In the genomic region with DNA sequence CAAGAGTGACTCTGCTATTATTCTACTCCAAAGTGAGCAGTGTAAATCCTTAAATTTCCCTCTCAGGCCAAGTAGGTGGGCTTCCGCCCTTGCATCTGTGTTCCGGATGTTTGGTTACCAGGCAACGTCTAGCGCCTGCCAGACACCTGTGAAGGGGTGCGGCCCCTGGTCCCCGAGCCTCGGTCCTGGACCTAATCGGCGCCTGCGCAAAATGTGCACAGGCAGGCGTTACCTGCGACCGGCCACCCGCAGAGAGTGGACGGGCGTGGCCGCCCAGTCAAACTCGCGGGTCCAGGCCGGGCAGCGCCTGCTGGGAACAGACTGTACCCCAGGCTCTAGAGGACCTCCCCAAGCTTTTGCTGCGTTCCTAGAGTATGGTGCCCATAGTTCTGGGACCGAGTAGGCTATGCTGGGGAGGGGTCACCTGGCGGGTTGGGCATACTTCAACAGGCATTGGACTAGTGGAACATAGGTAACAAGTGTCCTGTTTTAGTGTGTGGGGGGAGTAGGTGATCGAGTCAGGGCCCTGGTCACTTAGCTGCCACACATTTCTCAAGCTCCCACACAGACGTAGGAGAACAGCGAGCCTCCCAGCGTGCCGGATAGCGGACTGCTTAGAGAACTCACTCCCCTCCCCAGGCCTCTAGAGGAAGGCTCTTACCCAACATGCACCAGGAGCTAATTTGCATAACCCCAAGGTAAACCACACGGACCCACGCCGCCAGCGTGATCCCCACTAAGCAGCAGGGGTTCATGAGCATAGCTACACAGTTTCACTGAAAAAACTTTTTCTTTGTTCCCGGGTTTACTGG, we compare ENCODE assay signal across 8 mouse cellular contexts.
DNase-seq lines count a peak whose midpoint lies in the region; ATAC-seq and TF ChIP-seq lines count a peak whose summit lies in the region.

No protein-coding gene starts in this region.

- H3K9ac ChIP-seq in CH12.LX (ENCODE audit: insufficient read depth, low read depth) = peak overlapping the region; percentile 43
- H3K9ac ChIP-seq in forebrain, embryonic 12.5 days = peak overlapping the region; percentile 77
- H3K9ac ChIP-seq in heart, postnatal 0 days (replicated peaks; ENCODE audit: low read depth, low read length) = peak overlapping the region; percentile 71
- peak overlapping the region; percentile 71 for H3K9ac ChIP-seq in liver, postnatal 0 days (replicated peaks)
- peak overlapping the region; percentile 67 for H3K9ac ChIP-seq in neural tube, embryonic 14.5 days (replicated peaks; ENCODE audit: low read depth, low read length)

- peak overlapping the region; percentile 45; the same call in 1 of the 2 replicates for H3K4me2 ChIP-seq in CH12.LX (ENCODE audit: insufficient read depth, low read depth, poor library complexity, severe bottlenecking)
- peak overlapping the region; percentile 80 for H3K4me2 ChIP-seq in forebrain, embryonic 12.5 days
- H3K4me2 ChIP-seq in heart, postnatal 0 days (ENCODE audit: low read depth, low read length) = peak overlapping the region; percentile 90
- peak overlapping the region; percentile 84 for H3K4me2 ChIP-seq in liver, postnatal 0 days (ENCODE audit: low read depth, low read length)
- peak overlapping the region; percentile 70 for H3K4me2 ChIP-seq in neural tube, embryonic 14.5 days (ENCODE audit: low read depth, low read length)

- H3K27ac ChIP-seq in CH12.LX (ENCODE audit: insufficient read depth, low read depth) = peak overlapping the region; percentile 30
- peak overlapping the region; percentile 88 for H3K27ac ChIP-seq in forebrain, embryonic 12.5 days
- peak overlapping the region; percentile 99 for H3K27ac ChIP-seq in heart, postnatal 0 days (ENCODE audit: low read depth)
- H3K27ac ChIP-seq in liver, postnatal 0 days (ENCODE audit: low read depth) = peak overlapping the region; percentile 92
- peak overlapping the region; percentile 80 for H3K27ac ChIP-seq in neural tube, embryonic 14.5 days (ENCODE audit: low read depth, low read length)

- peak; percentile 44; the same call in 1 of the 2 replicates for TF ChIP-seq POLR2A in CH12.LX (IDR thresholded peaks at IDR 0.05; ENCODE audit: low read depth, low read length)

- no peaks in the 10 kb centered on the region for H3K36me3 ChIP-seq in CH12.LX (replicated peaks in 1 of 2; ENCODE audit: control insufficient read depth in 1 of 2, insufficient read depth in 1 of 2, low read length in 1 of 2)
- H3K36me3 ChIP-seq in forebrain, embryonic 12.5 days (replicated peaks) = no peaks in the 10 kb centered on the region
- H3K36me3 ChIP-seq in heart, postnatal 0 days (replicated peaks; ENCODE audit: control insufficient read depth, insufficient read depth, low read length) = no peaks in the 10 kb centered on the region
- no peaks in the 10 kb centered on the region for H3K36me3 ChIP-seq in liver, postnatal 0 days (replicated peaks; ENCODE audit: insufficient read depth, low read length)
- no peaks in the 10 kb centered on the region for H3K36me3 ChIP-seq in neural tube, embryonic 14.5 days (ENCODE audit: control insufficient read depth, insufficient read depth, low read length)

- peaks cover 3 to 15% of the 10 kb centered on the region in 2 experiments; a peak in 3 of 4 replicates for H3K4me1 ChIP-seq in CH12.LX (ENCODE audit: control insufficient read depth in 1 of 2, insufficient read depth in 2 of 2)
- peaks cover 9% of the 10 kb centered on the region for H3K4me1 ChIP-seq in forebrain, embryonic 12.5 days
- H3K4me1 ChIP-seq in heart, postnatal 0 days (ENCODE audit: control insufficient read depth, insufficient read depth) = no peaks in the 10 kb centered on the region; the same call in 1 of the 2 replicates
- 0 out of 2 replicates have a peak, but pooled peaks cover 4% of the 10 kb centered on the region for H3K4me1 ChIP-seq in liver, postnatal 0 days (ENCODE audit: insufficient read depth)
- no peaks in the 10 kb centered on the region for H3K4me1 ChIP-seq in neural tube, embryonic 14.5 days (ENCODE audit: control insufficient read depth, insufficient read depth, low read length)

- no peak for TF ChIP-seq CTCF in CH12.LX (conservative IDR thresholded peaks at IDR 0.05 in 1 of 2, IDR thresholded peaks at IDR 0.05 in 1 of 2; ENCODE audit: low read depth in 2 of 2, low read length in 2 of 2)
- TF ChIP-seq CTCF in heart, postnatal 0 days (IDR thresholded peaks at IDR 0.05; ENCODE audit: low read depth) = no peak
- TF ChIP-seq CTCF in liver, postnatal 0 days (IDR thresholded peaks at IDR 0.05; ENCODE audit: low read depth) = no peak

- in situ Hi-C loops in CH12.LX (cut with MboI; ENCODE audit: low pct_ligation_motif_present, low pct_unique_long_range_greater_than_20kb, low sequenced_read_pairs) = loop anchor here (25.0 kb wide), 1 partner anchor 216 kb away; no protein-coding TSS in a partner anchor

- peak; percentile 90 for DNase-seq in CH12.LX (ENCODE audit: extremely low read depth)
- DNase-seq in c-Kit-positive CD71-positive TER-119-negative erythroid progenitor cells, embryonic 14.5 days (ENCODE audit: low read depth) = peak; percentile 81
- peak; percentile 89 for DNase-seq in heart, postnatal 0 days (ENCODE audit: low spot score)
- peak; percentile 85 to 91 for DNase-seq in kidney, postnatal 4 days
- DNase-seq in liver, postnatal 0 days = peak; percentile 87
- peak; percentile 88 for DNase-seq in testis, postnatal 10 days (ENCODE audit: low spot score)

- peak; percentile 91 for ATAC-seq in forebrain, embryonic 12.5 days (ENCODE audit: low FRiP score)
- ATAC-seq in heart, postnatal 0 days (ENCODE audit: insufficient read depth, low read depth) = peak; percentile 86
- ATAC-seq in liver, postnatal 0 days = peak; percentile 85
- peak; percentile 88 for ATAC-seq in neural tube, embryonic 14.5 days (ENCODE audit: low read depth)

- TF ChIP-seq EP300 in CH12.LX (IDR thresholded peaks at IDR 0.05; ENCODE audit: low read length) = no peak
- no peak for TF ChIP-seq EP300 in heart, postnatal 0 days (IDR thresholded peaks at IDR 0.05; ENCODE audit: low read depth)
- TF ChIP-seq EP300 in liver, postnatal 0 days (IDR thresholded peaks at IDR 0.05; ENCODE audit: low read depth) = no peak

- TF ChIP-seq RAD21 in CH12.LX (IDR thresholded peaks at IDR 0.05; ENCODE audit: low read depth, low read length) = no peak

- H3K9me3 ChIP-seq in CH12.LX (replicated peaks; ENCODE audit: low read length) = peaks cover 10% of the 10 kb centered on the region
- H3K9me3 ChIP-seq in forebrain, embryonic 12.5 days = 0 out of 2 replicates have a peak, but pooled peaks cover 7% of the 10 kb centered on the region
- 0 out of 2 replicates have a peak, but pooled peaks cover 4% of the 10 kb centered on the region for H3K9me3 ChIP-seq in heart, postnatal 0 days (replicated peaks; ENCODE audit: control insufficient read depth, low read length)
- no peaks in the 10 kb centered on the region for H3K9me3 ChIP-seq in liver, postnatal 0 days (ENCODE audit: low read length)
- no peaks in the 10 kb centered on the region for H3K9me3 ChIP-seq in neural tube, embryonic 14.5 days (ENCODE audit: control insufficient read depth, low read length)

- no peaks in the 10 kb centered on the region for H3K79me2 ChIP-seq in CH12.LX (replicated peaks; ENCODE audit: control insufficient read depth, extremely low read depth, insufficient read depth, poor library complexity, severe bottlenecking)

- WGBS in forebrain, embryonic 12.5 days = 0% methylated on average over 35 of the region's 35 CpGs
- WGBS in heart, postnatal 0 days = under 1% methylated on average over 35 of the region's 35 CpGs
- WGBS in liver, postnatal 0 days (ENCODE audit: insufficient replicate concordance) = under 1% methylated on average over 35 of the region's 35 CpGs
- under 1% methylated on average over 35 of the region's 35 CpGs for WGBS in neural tube, embryonic 14.5 days

- dilution Hi-C loops in CH12.LX (cut with MboI; ENCODE audit: extremely low pct_ligation_motif_present, extremely low pct_unique_long_range_greater_than_20kb, low sequenced_read_pairs) = no loop called here

- H3K4me3 ChIP-seq in CH12.LX (replicated peaks in 1 of 3; ENCODE audit: low read depth in 2 of 3, low read length in 2 of 3, poor library complexity in 1 of 3) = peak overlapping the region; percentile 85 to 93 (median 90)
- peak overlapping the region; percentile 85 for H3K4me3 ChIP-seq in forebrain, embryonic 12.5 days (replicated peaks)
- H3K4me3 ChIP-seq in heart, postnatal 0 days (ENCODE audit: low read depth, low read length) = peak overlapping the region; percentile 94
- peak overlapping the region; percentile 69 for H3K4me3 ChIP-seq in liver, postnatal 0 days (ENCODE audit: low read depth, low read length)
- H3K4me3 ChIP-seq in neural tube, embryonic 14.5 days (ENCODE audit: low read depth, low read length) = peak overlapping the region; percentile 91

- no peaks in the 10 kb centered on the region for H3K27me3 ChIP-seq in CH12.LX (replicated peaks)
- no peaks in the 10 kb centered on the region for H3K27me3 ChIP-seq in forebrain, embryonic 12.5 days
- H3K27me3 ChIP-seq in heart, postnatal 0 days (ENCODE audit: control insufficient read depth, insufficient read depth, low read length) = no peaks in the 10 kb centered on the region
- no peaks in the 10 kb centered on the region for H3K27me3 ChIP-seq in liver, postnatal 0 days (ENCODE audit: insufficient read depth, low read length)
- H3K27me3 ChIP-seq in neural tube, embryonic 14.5 days (ENCODE audit: control insufficient read depth, insufficient read depth, low read length) = no peaks in the 10 kb centered on the region

TF ChIP-seq in CH12.LX, 34 proteins besides CTCF, POLR2A, EP300 and RAD21 (continues in another document):
- 0 out of 2 replicates have a peak, but pooled peaks have one; percentile 19 for TF ChIP-seq MAX (IDR thresholded peaks at IDR 0.05; ENCODE audit: low read length)
- no peak for TF ChIP-seq ZMIZ1 (IDR thresholded peaks at IDR 0.05; ENCODE audit: low read depth, low read length)
- TF ChIP-seq HCFC1 (IDR thresholded peaks at IDR 0.05; ENCODE audit: low read depth, low read length) = no peak
- TF ChIP-seq NRF1 (IDR thresholded peaks at IDR 0.05; ENCODE audit: low read depth, low read length) = peak; percentile 78
- 0 out of 2 replicates have a peak, but pooled peaks have one; percentile 39 for TF ChIP-seq MAZ (IDR thresholded peaks at IDR 0.05; ENCODE audit: low read depth, low read length)
- peak; percentile 67 for TF ChIP-seq ELF1 (IDR thresholded peaks at IDR 0.05; ENCODE audit: low read depth, low read length)
- no peak for TF ChIP-seq RCOR1 (conservative IDR thresholded peaks at IDR 0.05; ENCODE audit: low read depth, low read length)
- peak; percentile 16; the same call in 1 of the 2 replicates for TF ChIP-seq ETS1 (conservative IDR thresholded peaks at IDR 0.05; ENCODE audit: low read depth, low read length)
- TF ChIP-seq MXI1 (IDR thresholded peaks at IDR 0.05; ENCODE audit: low read depth, low read length) = peak; percentile 77
- TF ChIP-seq SIN3A (IDR thresholded peaks at IDR 0.05; ENCODE audit: low read length) = peak; percentile 60
- TF ChIP-seq CHD1 (IDR thresholded peaks at IDR 0.05; ENCODE audit: low read depth, low read length) = 0 out of 2 replicates have a peak, but pooled peaks have one; percentile 48
- no peak for TF ChIP-seq SMC3 (IDR thresholded peaks at IDR 0.05; ENCODE audit: low read depth, low read length)
- TF ChIP-seq POLR2AphosphoS2 (IDR thresholded peaks at IDR 0.05; ENCODE audit: low read depth, low read length) = no peak

Comparison
In these comparisons a context has a peak if more than half of its experiments do, and no peak if none do; other contexts are left out.
1. Peak in every context shown above with its lines: DNase-seq, ATAC-seq, H3K4me3 ChIP-seq and H3K27ac ChIP-seq.
2. H3K27ac ChIP-seq: peak in every context shown above with its lines; median percentile 99 in heart, postnatal 0 days; 92 in liver, postnatal 0 days; 88 in forebrain, embryonic 12.5 days; 80 in neural tube, embryonic 14.5 days; 30 in CH12.LX.